Mouse (Mus musculus) spleen, postnatal 0 days (tissue): ENCODE measurements around the gene Olfr1029. TPM values are rescaled to one million over a fixed set of nuclear protein-coding genes. Genes with fewer than 3 reads are reported as not detected.

Source experiments
- polyA plus RNA-seq: library from polyadenylated mRNA; unstranded; fragments of >200 nt; fragmentation: Nextera tagmentation; extraction: Ambion mirVana; gene quantifications from 2 replicates; pipeline ENCODE4 v1.2.1, GENCODE M21; 2015

Olfr1029 gene
- polyA plus RNA-seq, result not detected in 2 replicates

GRCm38 (mm10) chr2:85973595-85973994, at the start of gene Olfr1029:
TSS of gene Olfr1029 (plus strand) at chr2:85973895.

GRCm38 (mm10) chr2:85950137-85950536, 23.6 kb upstream of the Olfr1029 start, which contains the start of gene Olfr1028:
TSS of gene Olfr1028 (plus strand) at chr2:85950437.

GRCm38 (mm10) chr2:85978976-85979375, 5.3 kb downstream of the Olfr1029 start, which contains the start of gene Olfr1030:
TSS of gene Olfr1030 (plus strand) at chr2:85979276.

GRCm38 (mm10) chr2:85990004-85990403, 16.3 kb downstream of the Olfr1029 start, which contains the start of gene Olfr1031:
TSS of gene Olfr1031 (plus strand) at chr2:85990304.

GRCm38 (mm10) chr2:86005240-86005639, 31.5 kb downstream of the Olfr1029 start, which contains the start of gene Olfr1032:
TSS of gene Olfr1032 (plus strand) at chr2:86005540.

GRCm38 (mm10) chr2:86020406-86020805, 46.7 kb downstream of the Olfr1029 start, which contains the start of gene Olfr1033:
TSS of gene Olfr1033 (plus strand) at chr2:86020633.

Other genes with a start within 250 kb of the Olfr1029 start
- not detected in 2 replicates for gene Olfr1012, start 211.1 kb upstream of the Olfr1029 start, polyA plus RNA-seq
- not detected in 2 replicates for gene Olfr1013, start 206.8 kb upstream of the Olfr1029 start, polyA plus RNA-seq
- gene Olfr1014, start 201.2 kb upstream of the Olfr1029 start, polyA plus RNA-seq, result not detected in 2 replicates
- not detected in 2 replicates for gene Olfr1015, start 191.9 kb upstream of the Olfr1029 start, polyA plus RNA-seq
- gene Olfr1016, start 171.4 kb upstream of the Olfr1029 start, polyA plus RNA-seq, result not detected in 2 replicates
- gene Olfr1018, start 155.4 kb upstream of the Olfr1029 start, polyA plus RNA-seq, result not detected in 2 replicates
- not detected in 2 replicates for gene Olfr1019, start 128.4 kb upstream of the Olfr1029 start, polyA plus RNA-seq
- gene Olfr1020, start 126.9 kb upstream of the Olfr1029 start, polyA plus RNA-seq, result not detected in 2 replicates
- not detected in 2 replicates for gene Olfr1022, start 105.3 kb upstream of the Olfr1029 start, polyA plus RNA-seq
- gene Olfr1023, start 88.3 kb upstream of the Olfr1029 start, polyA plus RNA-seq, result not detected in 2 replicates
- gene Olfr1024, start 68.8 kb upstream of the Olfr1029 start, polyA plus RNA-seq, result not detected in 2 replicates
- not detected in 2 replicates for gene Olfr1025-ps1, start 58.7 kb upstream of the Olfr1029 start, polyA plus RNA-seq
- not detected in 2 replicates for gene Olfr1026, start 52.3 kb upstream of the Olfr1029 start, polyA plus RNA-seq
- gene Olfr1028, start 23.5 kb upstream of the Olfr1029 start, polyA plus RNA-seq, result not detected in 2 replicates
- not detected in 2 replicates for gene Olfr1030, start 5.4 kb downstream of the Olfr1029 start, polyA plus RNA-seq
- gene Olfr1031, start 16.4 kb downstream of the Olfr1029 start, polyA plus RNA-seq, result not detected in 2 replicates
- not detected in 2 replicates for gene Olfr1032, start 31.6 kb downstream of the Olfr1029 start, polyA plus RNA-seq
- 5.2 and 5.3 TPM in 2 replicates for gene Olfr1033, start 46.7 kb downstream of the Olfr1029 start, polyA plus RNA-seq
- 0.05 and 0.07 TPM in 2 replicates for gene Olfr1034, start 72.0 kb downstream of the Olfr1029 start, polyA plus RNA-seq
- gene Olfr1036, start 100.1 kb downstream of the Olfr1029 start, polyA plus RNA-seq, result not detected in 2 replicates
- gene Olfr1037, start 113.5 kb downstream of the Olfr1029 start, polyA plus RNA-seq, result not detected in 2 replicates
- gene Olfr1039, start 162.0 kb downstream of the Olfr1029 start, polyA plus RNA-seq, result not detected in 2 replicates
- gene Olfr1040, start 172.8 kb downstream of the Olfr1029 start, polyA plus RNA-seq, result not detected in 2 replicates
- not detected in 2 replicates for gene Olfr1042, start 187.9 kb downstream of the Olfr1029 start, polyA plus RNA-seq
- gene Olfr1043, start 193.6 kb downstream of the Olfr1029 start, polyA plus RNA-seq, result not detected in 2 replicates
- gene Olfr1044, start 203.9 kb downstream of the Olfr1029 start, polyA plus RNA-seq, result 0.27 TPM in 1 of 2 replicates, not detected in the other
- not detected in 2 replicates for gene Olfr52, start 211.8 kb downstream of the Olfr1029 start, polyA plus RNA-seq
- gene Olfr1045, start 229.1 kb downstream of the Olfr1029 start, polyA plus RNA-seq, result not detected in 2 replicates
- not detected in 2 replicates for gene Olfr1046, start 245.4 kb downstream of the Olfr1029 start, polyA plus RNA-seq